Mouse (Mus musculus) C3H10T1/2 (cell line): ENCODE measurements around the gene Olfr715b. TPM values are rescaled to one million over a fixed set of nuclear protein-coding genes. Genes with fewer than 3 reads are reported as not detected.

Experiments
- polyA plus RNA-seq, 2 experiments: library from polyadenylated mRNA; unstranded; fragments of >200 nt; fragmentation: generic; extraction: Trizol; gene quantifications; one replicate each; pipeline ENCODE4 v1.2.1; 2012; ENCODE audit warnings: missing spikeins in 2 of 2

Olfr715b gene
- polyA plus RNA-seq: not detected

GRCm38 (mm10) chr7:107110269-107110668 is at the start of gene Olfr715b:
Gene Olfr715b (minus strand): TSS chr7:107110369.

GRCm38 (mm10) chr7:107138027-107138426 is 27.9 kb upstream of the Olfr715b start, which contains the start of gene Olfr716:
Gene Olfr716 (plus strand): TSS chr7:107138327.

GRCm38 (mm10) chr7:107130983-107131382 is 20.8 kb upstream of the Olfr715b start, which contains the start of gene Olfr715:
Gene Olfr715 (minus strand): TSS chr7:107131083.

GRCm38 (mm10) chr7:107092920-107093319 is 17.2 kb downstream of the Olfr715b start, which contains the start of gene Olfr17:
Gene Olfr17 (plus strand): TSS chr7:107093220.

GRCm38 (mm10) chr7:107070681-107071080 is 39.5 kb downstream of the Olfr715b start, which contains the start of gene Olfr714:
Gene Olfr714 (plus strand): TSS chr7:107070981.

Other genes with a start within 250 kb of the Olfr715b start
- gene Olfr704, start 247.2 kb downstream of the Olfr715b start, polyA plus RNA-seq: not detected
- gene Olfr705, start 233.5 kb downstream of the Olfr715b start, polyA plus RNA-seq: not detected
- gene Olfr706, start 222.2 kb downstream of the Olfr715b start, polyA plus RNA-seq: not detected
- gene Olfr707, start 209.1 kb downstream of the Olfr715b start, polyA plus RNA-seq: not detected
- not detected for gene Olfr1532-ps1, start 202.4 kb downstream of the Olfr715b start, polyA plus RNA-seq
- gene Olfr709-ps1, start 178.2 kb downstream of the Olfr715b start, polyA plus RNA-seq: not detected
- not detected for gene Olfr710, start 162.1 kb downstream of the Olfr715b start, polyA plus RNA-seq
- gene Olfr6, start 146.4 kb downstream of the Olfr715b start, polyA plus RNA-seq: not detected
- not detected for gene Olfr711, start 134.9 kb downstream of the Olfr715b start, polyA plus RNA-seq
- not detected for gene Olfr2, start 104.3 kb downstream of the Olfr715b start, polyA plus RNA-seq
- gene Olfr713, start 79.2 kb downstream of the Olfr715b start, polyA plus RNA-seq: not detected
- gene Olfr714, start 39.4 kb downstream of the Olfr715b start, polyA plus RNA-seq: not detected
- gene Olfr17, start 17.1 kb downstream of the Olfr715b start, polyA plus RNA-seq: not detected
- not detected for gene Olfr715, start 20.7 kb upstream of the Olfr715b start, polyA plus RNA-seq
- gene Olfr716, start 28.0 kb upstream of the Olfr715b start, polyA plus RNA-seq: not detected
- not detected for gene Nlrp14, start 56.6 kb upstream of the Olfr715b start, polyA plus RNA-seq
- gene Rbmxl2, start 99.1 kb upstream of the Olfr715b start, polyA plus RNA-seq: not detected